Mouse (Mus musculus) lung, postnatal 4 days (tissue): ENCODE results near the gene Keg1.
A peak's percentile ranks its signal among the peaks of the same experiment; 100 is the strongest.
"Not testable (repeated sequence)": the region's sequence is repeated elsewhere in the genome, so short reads cannot be mapped to it uniquely, and the experiment has no call there.

Source experiments
- DNase-seq, 2 experiments: peaks; one replicate each; pipeline ENCODE4 v3.0.0; 2021

Keg1 gene

GRCm38 (mm10) chr19:12695590-12695989 is at the start of gene Keg1:
Gene Keg1, plus strand, starts transcription at chr19:12695786.
- no peak for DNase-seq

GRCm38 (mm10) chr19:12649511-12649910 is 46.1 kb upstream of the Keg1 start:
- no peak for DNase-seq

- no peak for DNase-seq
Observed at GRCm38 (mm10) chr19:12666156-12666555, 29.4 kb upstream of the Keg1 start.

GRCm38 (mm10) chr19:12668601-12669000 is 27.0 kb upstream of the Keg1 start:
- DNase-seq, result not testable (repeated sequence)

GRCm38 (mm10) chr19:12670139-12670538 is 25.4 kb upstream of the Keg1 start, which contains the start of gene Olfr1442:
Gene Olfr1442, plus strand, starts transcription at chr19:12670439.
- DNase-seq, result no peak

GRCm38 (mm10) chr19:12671051-12671450 is 24.5 kb upstream of the Keg1 start:
- no peak for DNase-seq

- DNase-seq, result no peak
Observed at GRCm38 (mm10) chr19:12677812-12678211, 17.8 kb upstream of the Keg1 start, which contains the start of gene Olfr1443. Gene Olfr1443, plus strand, starts transcription at chr19:12678112.

- no peak for DNase-seq
Observed at GRCm38 (mm10) chr19:12684638-12685037, 10.9 kb upstream of the Keg1 start.

GRCm38 (mm10) chr19:12685231-12685630 is 10.4 kb upstream of the Keg1 start:
- no peak for DNase-seq

- DNase-seq, result no peak
Observed at GRCm38 (mm10) chr19:12696221-12696620, 635 bp downstream of the Keg1 start.

- no peak for DNase-seq
Observed at GRCm38 (mm10) chr19:12708458-12708857, 12.9 kb downstream of the Keg1 start.

GRCm38 (mm10) chr19:12708986-12709385 is 13.4 kb downstream of the Keg1 start:
- DNase-seq, result no peak

GRCm38 (mm10) chr19:12719189-12719588 is 23.6 kb downstream of the Keg1 start:
- no peak for DNase-seq

- DNase-seq, result no peak
Observed at GRCm38 (mm10) chr19:12720463-12720862, 24.9 kb downstream of the Keg1 start.

- not testable (repeated sequence) for DNase-seq
Observed at GRCm38 (mm10) chr19:12720919-12721318, 25.3 kb downstream of the Keg1 start.

- not testable (repeated sequence) for DNase-seq
Observed at GRCm38 (mm10) chr19:12721596-12721995, 26.0 kb downstream of the Keg1 start.

GRCm38 (mm10) chr19:12722308-12722707 is 26.7 kb downstream of the Keg1 start:
- DNase-seq, result peak; percentile 32 to 45

GRCm38 (mm10) chr19:12725851-12726250 is 30.3 kb downstream of the Keg1 start:
- no peak for DNase-seq

GRCm38 (mm10) chr19:12731036-12731435 is 35.5 kb downstream of the Keg1 start:
- DNase-seq, result no peak

GRCm38 (mm10) chr19:12731950-12732349 is 36.4 kb downstream of the Keg1 start:
- DNase-seq, result no peak

GRCm38 (mm10) chr19:12756286-12756685 is 60.7 kb downstream of the Keg1 start:
- no peak for DNase-seq

GRCm38 (mm10) chr19:12758936-12759478 is 63.4 kb downstream of the Keg1 start:
- no peak for DNase-seq

GRCm38 (mm10) chr19:12759656-12760055 is 64.1 kb downstream of the Keg1 start:
- DNase-seq, result no peak

- DNase-seq, result peak in 1 of 2 experiments; percentile 9
Observed at GRCm38 (mm10) chr19:12762212-12763130, 66.9 kb downstream of the Keg1 start.
